Mouse (Mus musculus): ENCODE measurements around the gene Srebf1. TPM values are rescaled to one million over a fixed set of nuclear protein-coding genes. Genes with fewer than 3 reads are reported as not detected.

Srebf1 gene
- total RNA-seq, 2 experiments from 2014 or later: 35.8 to 50.8 TPM

- DNase-seq: no peak
These were observed 19.4 kb downstream of the Srebf1 start for GRCm38 (mm10) chr11:60202710-60203638.

GRCm38 (mm10) chr11:60200384-60200783 is 22.0 kb downstream of the Srebf1 start:
- DNase-seq: no peak

GRCm38 (mm10) chr11:60199702-60200184 is 22.6 kb downstream of the Srebf1 start:
- peak; percentile 97 for DNase-seq

DNA sequence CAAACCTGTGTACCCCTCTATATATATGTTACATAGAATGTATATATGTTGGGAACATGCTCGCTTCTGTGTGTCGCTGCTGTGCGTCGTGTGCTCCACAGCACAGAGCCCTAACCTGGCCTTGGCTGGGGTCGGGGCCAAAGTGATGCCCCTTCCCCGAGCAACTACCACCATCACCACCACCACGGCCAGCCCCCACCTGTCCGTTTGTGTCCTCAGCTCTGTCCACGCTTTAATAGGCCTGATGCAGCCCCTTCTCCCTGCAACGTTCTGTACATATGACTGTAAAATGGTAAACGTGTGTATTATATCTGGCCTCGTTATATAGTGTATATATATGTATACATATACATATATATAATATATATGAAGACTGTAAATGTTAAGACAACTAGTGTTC is 23.7 kb downstream of the Srebf1 start:
- DNase-seq: no peak

DNA sequence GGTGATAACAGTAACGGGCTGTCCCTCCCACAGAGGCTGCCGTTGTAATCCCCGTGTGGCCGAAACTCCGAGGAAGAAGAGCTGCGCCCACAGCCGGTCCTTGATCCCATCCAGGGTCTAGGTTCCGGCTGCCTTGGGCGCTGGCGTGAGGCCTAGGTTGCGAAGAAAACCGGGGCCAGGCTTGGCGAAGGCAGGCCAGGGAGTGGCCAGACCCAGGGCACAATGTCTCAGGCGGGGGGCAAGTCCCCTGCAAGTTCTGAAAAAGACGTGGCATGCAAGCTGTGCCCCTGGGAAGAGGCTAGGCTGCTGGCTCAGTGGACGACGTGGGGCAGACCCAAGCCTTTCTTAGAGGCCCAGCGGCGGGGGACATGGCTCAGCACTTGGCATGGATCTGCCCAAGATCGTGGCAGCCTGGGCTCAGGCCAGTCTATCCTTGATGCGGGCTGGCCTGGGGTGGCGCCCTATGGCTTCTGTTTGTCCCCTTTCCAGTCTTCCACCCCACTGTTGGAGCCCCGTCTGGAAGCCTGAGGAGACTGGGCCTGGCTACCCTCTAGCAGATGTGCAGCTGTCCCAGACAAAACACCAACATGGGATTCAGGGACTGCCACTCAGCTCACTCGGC is 24.3 kb downstream of the Srebf1 start:
- no peak for DNase-seq

GRCm38 (mm10) chr11:60196344-60196743 is 26.0 kb downstream of the Srebf1 start:
- no peak for DNase-seq

DNA sequence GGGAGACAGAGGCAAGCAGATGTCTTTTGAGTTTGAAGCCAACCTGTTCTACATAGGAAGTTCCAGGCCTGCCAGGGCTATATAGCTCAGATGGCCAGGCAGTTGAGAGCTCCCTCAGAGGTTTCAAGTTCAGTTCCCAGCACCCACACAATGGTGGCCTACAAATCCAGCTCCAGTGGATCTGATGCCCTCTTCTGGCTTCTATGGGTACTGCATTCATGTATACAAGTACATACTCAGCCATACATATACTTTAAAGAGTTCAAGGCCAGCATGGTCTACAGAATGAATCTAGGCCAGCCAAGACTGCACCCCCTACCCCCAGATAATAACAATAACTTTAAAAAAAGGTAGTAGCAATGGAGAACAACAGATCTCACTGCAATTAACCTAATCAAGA is 27.3 kb downstream of the Srebf1 start:
- DNase-seq: no peak

GRCm38 (mm10) chr11:60193556-60193955 is 28.8 kb downstream of the Srebf1 start:
- DNase-seq: peak; percentile 48

- no peak for DNase-seq
These were observed 29.8 kb downstream of the Srebf1 start for GRCm38 (mm10) chr11:60192534-60192933.

- no peak for DNase-seq
These were observed 32.2 kb downstream of the Srebf1 start for GRCm38 (mm10) chr11:60190055-60190641.

- peak; percentile 66 for DNase-seq
These were observed 32.8 kb downstream of the Srebf1 start for GRCm38 (mm10) chr11:60189501-60190040.

DNA sequence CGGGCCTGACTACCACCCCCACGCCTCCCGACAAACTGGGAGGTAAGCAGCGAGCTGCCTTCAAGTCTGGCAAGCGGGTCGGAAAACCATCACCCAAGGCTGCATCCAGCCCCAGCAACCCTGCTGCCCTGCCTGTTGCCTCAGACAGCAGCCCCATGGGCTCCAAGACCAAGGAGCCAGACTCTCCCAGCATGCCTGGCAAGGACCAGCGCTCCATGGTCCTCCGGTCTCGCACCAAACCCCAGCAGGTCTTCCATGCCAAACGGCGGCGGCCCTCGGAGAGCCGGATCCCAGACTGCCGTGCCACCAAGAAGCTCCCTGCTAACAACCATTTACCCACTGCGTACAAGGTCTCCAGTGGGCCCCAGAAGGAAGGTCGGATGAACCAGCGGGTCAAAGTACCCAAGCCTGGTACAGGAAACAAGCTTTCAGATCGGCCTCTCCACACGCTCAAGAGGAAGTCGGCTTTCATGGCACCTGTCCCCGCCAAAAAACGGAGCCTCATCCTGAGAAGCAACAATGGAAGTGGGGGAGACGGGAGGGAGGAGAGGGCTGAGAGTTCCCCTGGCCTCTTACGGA is 34.0 kb downstream of the Srebf1 start:
- DNase-seq: no peak

DNA sequence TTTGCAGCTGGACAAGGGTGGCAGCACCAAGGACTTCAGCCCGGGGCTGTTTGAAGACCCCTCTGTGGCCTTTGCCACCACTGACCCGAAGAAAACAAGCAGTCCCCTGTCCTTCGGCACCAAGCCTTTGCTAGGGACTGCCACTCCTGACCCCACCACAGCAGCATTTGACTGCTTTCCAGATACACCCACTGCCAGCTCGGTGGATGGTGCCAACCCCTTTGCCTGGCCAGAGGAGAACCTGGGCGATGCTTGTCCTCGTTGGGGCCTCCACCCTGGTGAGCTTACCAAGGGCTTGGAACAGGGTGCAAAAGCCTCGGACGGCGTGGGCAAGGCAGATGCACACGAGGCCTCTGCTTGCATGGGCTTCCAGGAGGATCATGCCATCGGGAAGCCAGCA is 35.3 kb downstream of the Srebf1 start:
- no peak for DNase-seq

DNA sequence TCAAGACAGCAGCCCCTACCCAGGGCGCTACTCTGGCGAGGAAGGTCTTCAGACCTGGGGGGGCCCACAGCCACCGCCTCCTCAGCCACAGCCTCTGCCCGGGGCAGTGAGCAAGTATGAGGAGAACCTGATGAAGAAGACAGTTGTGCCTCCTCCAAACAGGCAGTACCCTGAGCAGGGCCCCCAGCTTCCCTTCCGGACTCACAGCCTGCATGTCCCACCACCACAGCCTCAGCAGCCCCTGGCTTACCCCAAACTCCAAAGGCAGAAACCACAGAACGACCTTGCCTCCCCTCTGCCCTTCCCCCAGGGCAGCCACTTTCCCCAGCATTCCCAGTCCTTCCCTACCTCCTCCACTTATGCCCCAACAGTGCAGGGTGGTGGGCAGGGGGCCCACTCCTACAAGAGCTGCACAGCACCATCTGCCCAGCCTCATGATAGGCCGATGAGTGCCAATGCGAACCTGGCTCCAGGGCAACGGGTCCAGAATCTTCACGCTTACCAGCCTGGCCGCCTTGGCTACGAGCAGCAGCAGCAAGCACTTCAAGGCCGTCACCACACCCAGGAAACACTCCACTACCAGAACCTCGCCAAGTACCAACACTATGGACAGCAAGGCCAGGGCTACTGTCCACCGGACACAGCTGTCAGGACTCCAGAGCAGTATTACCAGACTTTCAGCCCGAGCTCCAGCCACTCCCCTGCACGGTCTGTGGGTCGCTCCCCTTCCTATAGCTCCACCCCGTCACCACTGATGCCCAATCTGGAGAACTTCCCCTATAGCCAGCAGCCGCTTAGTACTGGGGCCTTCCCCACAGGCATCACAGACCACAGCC is 36.8 kb downstream of the Srebf1 start:
- no peak for DNase-seq

DNA sequence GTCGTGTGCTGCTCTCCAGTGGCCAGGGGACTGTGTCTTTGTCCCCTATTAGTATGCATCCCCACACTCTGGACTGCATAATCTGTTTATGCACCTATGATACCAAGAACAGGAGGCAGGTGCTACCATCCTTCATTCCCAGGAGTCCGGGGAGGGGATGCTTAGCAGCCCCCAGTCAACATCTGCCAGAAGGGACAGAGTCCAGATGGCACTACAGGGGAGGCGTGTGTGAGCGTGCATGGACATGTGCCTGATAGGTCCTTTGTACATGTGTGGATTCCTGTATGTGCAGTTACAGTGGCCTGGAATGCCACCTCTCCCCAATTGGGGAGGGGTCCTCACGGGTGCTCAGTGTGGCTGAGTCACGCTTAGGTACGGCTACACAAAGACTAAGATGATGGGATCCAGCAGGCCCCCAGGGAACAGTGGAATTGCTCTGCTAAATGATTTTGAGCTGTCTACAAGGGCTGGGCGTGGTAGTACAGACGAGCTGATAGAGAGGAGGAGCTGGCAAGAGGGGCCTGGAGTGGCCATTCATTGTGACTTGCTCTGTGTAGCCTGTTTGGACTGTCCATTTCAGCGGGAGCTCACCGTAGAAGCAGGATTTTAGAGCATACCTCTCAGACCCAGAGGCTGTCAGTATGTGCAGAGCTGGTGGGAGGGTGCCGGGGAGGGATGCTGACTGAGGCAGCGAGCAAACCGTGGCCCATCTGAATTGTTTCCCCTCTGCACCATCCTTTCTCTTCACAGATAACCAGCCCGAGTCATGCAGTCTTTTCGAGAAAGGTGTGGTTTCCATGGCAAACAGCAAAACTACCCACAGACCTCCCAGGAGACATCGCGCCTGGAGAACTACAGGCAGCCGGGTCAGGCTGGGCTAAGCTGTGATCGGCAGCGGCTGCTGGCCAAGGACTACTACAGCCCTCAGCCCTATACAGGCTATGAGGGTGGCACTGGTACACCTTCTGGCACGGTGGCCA is 37.7 kb downstream of the Srebf1 start:
- no peak for DNase-seq

DNA sequence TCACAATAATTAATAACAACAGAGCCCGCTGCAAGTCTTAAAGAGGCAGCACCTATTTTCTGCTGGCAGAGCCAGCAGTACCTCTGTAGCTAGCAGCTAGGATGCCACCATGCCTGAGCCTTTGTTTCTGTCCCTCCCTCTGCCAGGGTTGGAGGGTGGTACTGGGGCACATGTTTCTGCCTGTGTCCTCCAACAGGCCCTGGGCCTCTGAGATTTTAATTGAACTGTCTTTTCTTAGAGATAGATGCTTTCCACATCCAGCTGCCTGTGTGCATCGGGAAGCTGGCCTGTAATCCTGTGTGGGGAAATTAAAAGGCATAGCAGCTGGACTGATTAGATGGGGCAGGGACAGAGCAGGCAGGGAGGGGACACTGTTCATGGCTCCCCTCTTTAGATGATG is 39.6 kb downstream of the Srebf1 start:
- DNase-seq: no peak

GRCm38 (mm10) chr11:60182116-60182670 is 40.2 kb downstream of the Srebf1 start:
- DNase-seq: peak; percentile 69

- DNase-seq: peak; percentile 62
These were observed 43.9 kb downstream of the Srebf1 start for GRCm38 (mm10) chr11:60178506-60178905.

DNA sequence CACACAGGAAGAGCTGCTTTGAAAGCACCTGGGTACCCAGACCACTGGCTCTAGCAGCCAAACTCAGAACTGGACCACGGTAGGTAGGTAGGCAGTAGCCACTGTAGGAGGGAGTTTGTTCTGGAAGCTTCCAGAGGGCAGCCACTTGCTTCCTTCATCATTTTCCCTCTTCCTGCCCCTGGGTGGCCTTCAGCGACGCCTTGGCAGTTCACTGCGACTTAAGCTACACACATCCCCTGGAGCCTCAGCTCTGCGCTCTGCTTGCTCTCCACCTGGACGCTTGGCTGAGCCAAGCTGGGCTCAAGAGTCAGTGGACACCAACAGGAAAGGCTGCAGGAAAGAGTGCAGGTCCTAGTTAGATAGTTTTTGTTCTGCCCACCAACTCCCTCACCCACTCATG is 44.4 kb downstream of the Srebf1 start:
- no peak for DNase-seq
